Mouse (Mus musculus): ENCODE results near the gene Gm17571. TPM values are rescaled to one million over a fixed set of nuclear protein-coding genes. Genes with fewer than 3 reads are reported as not detected.

The Gm17571 gene
- not detected in 2 replicates for polyA plus RNA-seq (2012; rRNA removed)
- not detected in 2 replicates for polyA plus RNA-seq (2014; fragmentation: Nextera tagmentation; extraction: Ambion mirVana)

- DNase-seq (ENCODE audit: low read depth in 3 of 3, low spot score in 3 of 3) (no peak), ATAC-seq (ENCODE audit: insufficient read depth) (no peak)
- Histone ChIP-seq H3K9ac (replicated peaks) (no peak within 1 kb of the TSS), H3K9me3 (ENCODE audit: control insufficient read depth, low read length) (no peaks in the 10 kb centered on the region), H3K36me3 (replicated peaks; ENCODE audit: control insufficient read depth, insufficient read depth, low read depth) (no peaks in the 10 kb centered on the region), H3K27me3 (ENCODE audit: control insufficient read depth, insufficient read depth, low read length) (no peaks in the 10 kb centered on the region), H3K4me3 (ENCODE audit: insufficient read depth in 1 of 2, low read depth in 2 of 2, low read length in 2 of 2) (no peak within 1 kb of the TSS), H3K27ac (no peak within 1 kb of the TSS), H3K4me1 (replicated peaks; ENCODE audit: control insufficient read depth in 2 of 2, insufficient read depth in 2 of 2, low read length in 1 of 2) (peaks cover 0 to 5% of the 10 kb centered on the region in 2 experiments; a peak in 2 of 4 replicates), H3K4me2 (ENCODE audit: low read depth) (no peak within 1 kb of the TSS)
- 32% methylated on average over 4 of the region's 4 CpGs for WGBS (ENCODE audit: insufficient replicate concordance)
- no peak for TF ChIP-seq CTCF (IDR thresholded peaks at IDR 0.05; ENCODE audit: low read depth)
- TF ChIP-seq EP300 (IDR thresholded peaks at IDR 0.05; ENCODE audit: low read depth): no peak
These were observed at the start of gene Gm17571 for GRCm38 (mm10) chr9:13446703-13447285. Gene Gm17571 (minus strand): TSS chr9:13446753.

GRCm38 (mm10) chr9:13495530-13495929 lies 49.0 kb upstream of the Gm17571 start:
- no peaks in the 10 kb centered on the region for H3K9me3 ChIP-seq (ENCODE audit: control insufficient read depth, low read length)
- peaks cover 0 to 1% of the 10 kb centered on the region in 2 experiments; a peak in 1 of 4 replicates for H3K4me1 ChIP-seq (replicated peaks; ENCODE audit: control insufficient read depth in 2 of 2, insufficient read depth in 2 of 2, low read length in 1 of 2)
- H3K27me3 ChIP-seq (ENCODE audit: control insufficient read depth, insufficient read depth, low read length): no peaks in the 10 kb centered on the region
- H3K4me2 ChIP-seq (ENCODE audit: low read depth): no peak overlapping the region
- no peak overlapping the region for H3K27ac ChIP-seq
- no peaks in the 10 kb centered on the region for H3K36me3 ChIP-seq (replicated peaks; ENCODE audit: control insufficient read depth, insufficient read depth, low read depth)
- TF ChIP-seq EP300 (IDR thresholded peaks at IDR 0.05; ENCODE audit: low read depth) (no peak), CTCF (IDR thresholded peaks at IDR 0.05; ENCODE audit: low read depth) (no peak)
- DNase-seq (ENCODE audit: low read depth in 3 of 3, low spot score in 3 of 3) (no peak), ATAC-seq (ENCODE audit: insufficient read depth) (no peak)
- no peak overlapping the region for H3K9ac ChIP-seq (replicated peaks)
- H3K4me3 ChIP-seq (ENCODE audit: insufficient read depth in 1 of 2, low read depth in 2 of 2, low read length in 2 of 2): no peak overlapping the region

GRCm38 (mm10) chr9:13493746-13494145 lies 47.2 kb upstream of the Gm17571 start:
- Histone ChIP-seq H3K36me3 (replicated peaks; ENCODE audit: control insufficient read depth, insufficient read depth, low read depth) (no peaks in the 10 kb centered on the region), H3K27me3 (ENCODE audit: control insufficient read depth, insufficient read depth, low read length) (no peaks in the 10 kb centered on the region), H3K9ac (replicated peaks) (no peak overlapping the region), H3K4me1 (replicated peaks; ENCODE audit: control insufficient read depth in 2 of 2, insufficient read depth in 2 of 2, low read length in 1 of 2) (peaks cover 0 to 1% of the 10 kb centered on the region in 2 experiments; a peak in 1 of 4 replicates), H3K27ac (no peak overlapping the region), H3K4me2 (ENCODE audit: low read depth) (no peak overlapping the region), H3K9me3 (ENCODE audit: control insufficient read depth, low read length) (no peaks in the 10 kb centered on the region), H3K4me3 (ENCODE audit: insufficient read depth in 1 of 2, low read depth in 2 of 2, low read length in 2 of 2) (no peak overlapping the region)
- ATAC-seq (ENCODE audit: insufficient read depth) (no peak), DNase-seq (ENCODE audit: low read depth in 3 of 3, low spot score in 3 of 3) (no peak)
- TF ChIP-seq CTCF (IDR thresholded peaks at IDR 0.05; ENCODE audit: low read depth) (no peak), EP300 (IDR thresholded peaks at IDR 0.05; ENCODE audit: low read depth) (no peak)
- 56% methylated on average over 2 of the region's 2 CpGs for WGBS (ENCODE audit: insufficient replicate concordance)

GRCm38 (mm10) chr9:13492807-13493206 lies 46.3 kb upstream of the Gm17571 start:
- 55% methylated on average over 2 of the region's 2 CpGs for WGBS (ENCODE audit: insufficient replicate concordance)
- H3K9me3 ChIP-seq (ENCODE audit: control insufficient read depth, low read length): no peaks in the 10 kb centered on the region

GRCm38 (mm10) chr9:13491854-13492620 lies 45.5 kb upstream of the Gm17571 start:
- no peak for DNase-seq (ENCODE audit: low read depth in 3 of 3, low spot score in 3 of 3)

More at GRCm38 (mm10) chr9:13492807-13493206, 46.3 kb upstream of the Gm17571 start:
- ATAC-seq (ENCODE audit: insufficient read depth): no peak
- no peak overlapping the region for H3K4me3 ChIP-seq (ENCODE audit: insufficient read depth in 1 of 2, low read depth in 2 of 2, low read length in 2 of 2)
- TF ChIP-seq EP300 (IDR thresholded peaks at IDR 0.05; ENCODE audit: low read depth) (no peak), CTCF (IDR thresholded peaks at IDR 0.05; ENCODE audit: low read depth) (no peak)
- H3K4me2 ChIP-seq (ENCODE audit: low read depth): no peak overlapping the region
- no peaks in the 10 kb centered on the region for H3K36me3 ChIP-seq (replicated peaks; ENCODE audit: control insufficient read depth, insufficient read depth, low read depth)
- no peak overlapping the region for H3K27ac ChIP-seq
- no peak overlapping the region for H3K9ac ChIP-seq (replicated peaks)
- H3K27me3 ChIP-seq (ENCODE audit: control insufficient read depth, insufficient read depth, low read length): no peaks in the 10 kb centered on the region
- DNase-seq (ENCODE audit: low read depth in 3 of 3, low spot score in 3 of 3): no peak
- H3K4me1 ChIP-seq (replicated peaks; ENCODE audit: control insufficient read depth in 2 of 2, insufficient read depth in 2 of 2, low read length in 1 of 2): peaks cover 0 to 1% of the 10 kb centered on the region in 2 experiments; a peak in 1 of 4 replicates

More at GRCm38 (mm10) chr9:13491854-13492620, 45.5 kb upstream of the Gm17571 start:
- H3K36me3 ChIP-seq (replicated peaks; ENCODE audit: control insufficient read depth, insufficient read depth, low read depth): no peaks in the 10 kb centered on the region
- no peak overlapping the region for H3K27ac ChIP-seq
- H3K4me1 ChIP-seq (replicated peaks; ENCODE audit: control insufficient read depth in 2 of 2, insufficient read depth in 2 of 2, low read length in 1 of 2): no peaks in the 10 kb centered on the region; a peak in 1 of 4 replicates
- H3K27me3 ChIP-seq (ENCODE audit: control insufficient read depth, insufficient read depth, low read length): no peaks in the 10 kb centered on the region
- no peak for ATAC-seq (ENCODE audit: insufficient read depth)
- no peak overlapping the region for H3K4me2 ChIP-seq (ENCODE audit: low read depth)
- H3K9ac ChIP-seq (replicated peaks): no peak overlapping the region
- WGBS (ENCODE audit: insufficient replicate concordance): 57% methylated on average over 9 of the region's 9 CpGs
- H3K4me3 ChIP-seq (ENCODE audit: insufficient read depth in 1 of 2, low read depth in 2 of 2, low read length in 2 of 2): no peak overlapping the region
- no peaks in the 10 kb centered on the region for H3K9me3 ChIP-seq (ENCODE audit: control insufficient read depth, low read length)
- TF ChIP-seq CTCF (IDR thresholded peaks at IDR 0.05; ENCODE audit: low read depth) (no peak), EP300 (IDR thresholded peaks at IDR 0.05; ENCODE audit: low read depth) (no peak)
